ENCODE assay signal across 8 mouse cellular contexts in the genomic region with DNA sequence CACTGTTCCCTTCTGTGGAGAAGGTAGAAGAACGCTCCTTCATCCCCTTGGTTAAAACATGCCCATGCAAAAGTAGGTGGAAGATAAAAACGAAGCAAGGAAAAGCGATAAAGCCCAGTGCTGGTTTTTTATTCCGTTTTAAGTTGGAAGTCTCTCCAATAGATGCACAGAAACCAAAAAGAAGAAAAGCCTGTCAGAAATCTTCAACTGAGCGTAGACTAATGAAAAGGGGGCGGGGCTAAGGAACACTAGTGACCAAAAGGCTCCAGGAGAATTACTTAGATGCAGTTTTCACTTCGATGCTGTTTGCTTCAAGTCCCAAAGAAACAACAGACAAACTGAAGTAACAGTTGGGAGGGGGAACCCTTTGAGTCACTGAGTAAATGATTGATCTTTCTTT. TPM values are rescaled to one million over a fixed set of nuclear protein-coding genes. Genes with fewer than 3 reads are reported as not detected.
DNase-seq lines count a peak whose midpoint lies in the region; ATAC-seq and TF ChIP-seq lines count a peak whose summit lies in the region.

No protein-coding gene starts in this region.

- no peak overlapping the region for H3K27ac ChIP-seq in kidney, adult 2 months (ENCODE audit: insufficient read depth, low read depth, low read length)
- H3K27ac ChIP-seq in embryonic facial prominence, embryonic 11.5 days (replicated peaks; ENCODE audit: low read depth, low read length) = no peak overlapping the region
- H3K27ac ChIP-seq in hindbrain, embryonic 16.5 days (ENCODE audit: low read depth, low read length) = no peak overlapping the region; the same call in 1 of the 2 replicates
- no peak overlapping the region for H3K27ac ChIP-seq in midbrain, embryonic 11.5 days (ENCODE audit: low read depth, low read length)

- no peak for TF ChIP-seq CTCF in kidney, adult 2 months (conservative IDR thresholded peaks at IDR 0.05; ENCODE audit: insufficient read depth, insufficient read length, low read depth, low read length)

- H3K27me3 ChIP-seq in kidney, adult 2 months (replicated peaks; ENCODE audit: control insufficient read depth, insufficient read depth, low read length) = no peaks in the 10 kb centered on the region; the same call in 1 of the 2 replicates
- no peaks in the 10 kb centered on the region for H3K27me3 ChIP-seq in embryonic facial prominence, embryonic 11.5 days (ENCODE audit: control insufficient read depth, insufficient read depth, low read length)
- H3K27me3 ChIP-seq in hindbrain, embryonic 16.5 days (replicated peaks; ENCODE audit: control insufficient read depth, insufficient read depth, low read length) = no peaks in the 10 kb centered on the region
- H3K27me3 ChIP-seq in midbrain, embryonic 11.5 days (ENCODE audit: control insufficient read depth, insufficient read depth, low read length) = no peaks in the 10 kb centered on the region

- H3K4me3 ChIP-seq in kidney, adult 2 months (ENCODE audit: insufficient read depth, low read depth, low read length) = no peak overlapping the region
- no peak overlapping the region for H3K4me3 ChIP-seq in embryonic facial prominence, embryonic 11.5 days (ENCODE audit: low read depth, low read length)
- peak overlapping the region; percentile 96 for H3K4me3 ChIP-seq in hindbrain, embryonic 16.5 days (ENCODE audit: low read length)
- H3K4me3 ChIP-seq in midbrain, embryonic 11.5 days (ENCODE audit: low read depth, low read length) = peak overlapping the region; percentile 90

- no peaks in the 10 kb centered on the region for H3K36me3 ChIP-seq in kidney, adult 2 months (ENCODE audit: control insufficient read depth, insufficient read depth, low read length)
- H3K36me3 ChIP-seq in embryonic facial prominence, embryonic 11.5 days (replicated peaks; ENCODE audit: control insufficient read depth, insufficient read depth, low read depth, low read length) = no peaks in the 10 kb centered on the region
- no peaks in the 10 kb centered on the region for H3K36me3 ChIP-seq in hindbrain, embryonic 16.5 days (ENCODE audit: control insufficient read depth, insufficient read depth, low read length)
- H3K36me3 ChIP-seq in midbrain, embryonic 11.5 days (ENCODE audit: control insufficient read depth, insufficient read depth, low read length) = no peaks in the 10 kb centered on the region

- ATAC-seq in embryonic facial prominence, embryonic 11.5 days (replicated peaks; ENCODE audit: insufficient number of reproducible peaks, low FRiP score, low TSS enrichment, low read depth) = no peak
- no peak for ATAC-seq in hindbrain, embryonic 16.5 days
- ATAC-seq in midbrain, embryonic 11.5 days (ENCODE audit: low FRiP score) = no peak

- DNase-seq in kidney, adult 2 months = peak; percentile 44
- no peak for DNase-seq in kidney, adult 11 months
- DNase-seq in embryonic facial prominence, embryonic 11.5 days (ENCODE audit: low spot score) = peak; percentile 28
- DNase-seq in midbrain, embryonic 11.5 days (ENCODE audit: low spot score, missing footprints) = peak; percentile 88
- DNase-seq in left cerebral cortex, postnatal 4 days = no peak
- no peak for DNase-seq in left cerebral cortex, adult 9 months (ENCODE audit: low spot score in 2 of 2)
- no peak for DNase-seq in right cerebral cortex, postnatal 25 days

- H3K9me3 ChIP-seq in embryonic facial prominence, embryonic 11.5 days (replicated peaks; ENCODE audit: control insufficient read depth, low read length) = no peaks in the 10 kb centered on the region
- no peaks in the 10 kb centered on the region for H3K9me3 ChIP-seq in hindbrain, embryonic 16.5 days (ENCODE audit: control insufficient read depth, low read length)
- H3K9me3 ChIP-seq in midbrain, embryonic 11.5 days (ENCODE audit: control insufficient read depth, low read length) = no peaks in the 10 kb centered on the region

- intact Hi-C loops in left cerebral cortex, postnatal 4 days (cut with DNase I) = no loop called here

- H3K4me1 ChIP-seq in kidney, adult 2 months (ENCODE audit: control insufficient read depth, insufficient read depth, low read length) = peaks cover 8% of the 10 kb centered on the region; the same call in 1 of the 2 replicates
- H3K4me1 ChIP-seq in embryonic facial prominence, embryonic 11.5 days (ENCODE audit: control insufficient read depth, insufficient read depth, low read length) = no peaks in the 10 kb centered on the region
- peaks cover 11% of the 10 kb centered on the region for H3K4me1 ChIP-seq in hindbrain, embryonic 16.5 days (ENCODE audit: control insufficient read depth, insufficient read depth, low read depth, low read length)
- H3K4me1 ChIP-seq in midbrain, embryonic 11.5 days (ENCODE audit: control insufficient read depth, insufficient read depth, low read length) = no peaks in the 10 kb centered on the region

- H3K9ac ChIP-seq in embryonic facial prominence, embryonic 11.5 days (replicated peaks; ENCODE audit: low read length) = no peak overlapping the region
- H3K9ac ChIP-seq in hindbrain, embryonic 16.5 days (ENCODE audit: low read depth, low read length) = no peak overlapping the region; the same call in 1 of the 2 replicates
- no peak overlapping the region for H3K9ac ChIP-seq in midbrain, embryonic 11.5 days (ENCODE audit: low read length)

- TF ChIP-seq POLR2A in kidney, adult 2 months (IDR thresholded peaks at IDR 0.05; ENCODE audit: low read depth, low read length) = no peak

- 24% methylated on average over 7 of the region's 7 CpGs for WGBS in kidney, adult 2 months
- 56% methylated on average over 7 of the region's 7 CpGs for WGBS in embryonic facial prominence, embryonic 11.5 days
- 40% methylated on average over 7 of the region's 7 CpGs for WGBS in hindbrain, embryonic 16.5 days
- 51% methylated on average over 7 of the region's 7 CpGs for WGBS in midbrain, embryonic 11.5 days

- no peak overlapping the region for H3K4me2 ChIP-seq in embryonic facial prominence, embryonic 11.5 days (ENCODE audit: low read depth, low read length)
- peak overlapping the region; percentile 51 for H3K4me2 ChIP-seq in hindbrain, embryonic 16.5 days (ENCODE audit: low read length)
- peak overlapping the region; percentile 87; the same call in 1 of the 2 replicates for H3K4me2 ChIP-seq in midbrain, embryonic 11.5 days

RNA-seq across cellular contexts. Expression of a gene that starts 1.2 kb away (rescaled TPM):
- 4.5 and 5.9 TPM in 2 replicates for polyA plus RNA-seq in kidney, adult 2 months (2012; rRNA removed)
- polyA plus RNA-seq in embryonic facial prominence, embryonic 11.5 days (2014; fragmentation: Nextera tagmentation; extraction: Ambion mirVana) = 76.1 and 84.9 TPM in 2 replicates
- 74.7 and 75.9 TPM in 2 replicates for polyA plus RNA-seq in hindbrain, embryonic 16.5 days (2015; fragmentation: Nextera tagmentation; extraction: Ambion mirVana)
- polyA plus RNA-seq in midbrain, embryonic 11.5 days (2014; fragmentation: Nextera tagmentation; extraction: Ambion mirVana) = 85.1 and 91.9 TPM in 2 replicates
- total RNA-seq in left cerebral cortex, postnatal 4 days (2021) = 10 to 100 TPM; 82.8 to 98.0 TPM

Comparison
In these comparisons a context has a peak if more than half of its experiments do, and no peak if none do; other contexts are left out.
1. DNase-seq: peak in kidney, adult 2 months (single experiment), embryonic facial prominence, embryonic 11.5 days (single experiment) and midbrain, embryonic 11.5 days (single experiment); none in kidney, adult 11 months (single experiment), left cerebral cortex, postnatal 4 days (single experiment), left cerebral cortex, adult 9 months (0 of 2) and right cerebral cortex, postnatal 25 days (single experiment).
2. H3K4me3 ChIP-seq: peak in hindbrain, embryonic 16.5 days (single experiment) and midbrain, embryonic 11.5 days (single experiment); none in kidney, adult 2 months (single experiment) and embryonic facial prominence, embryonic 11.5 days (single experiment).
3. RNA of a gene that starts 1.2 kb away (polyA plus RNA-seq): 85.1 to 91.9 TPM in midbrain, embryonic 11.5 days, 76.1 to 84.9 TPM in embryonic facial prominence, embryonic 11.5 days and 74.7 to 75.9 TPM in hindbrain, embryonic 16.5 days; 4.5 to 5.9 TPM in kidney, adult 2 months; every median in the first group is over 10 times any median in the second.